Mouse (Mus musculus) bone marrow macrophage, adult 2 months (primary cell): ENCODE results near the gene Rnf151.

Experiments
- CTCF ChIP-seq: IDR thresholded peaks from 2 replicates; pipeline ENCODE4 v1.5.1; 2012; ENCODE audit warnings: low read depth, mild to moderate bottlenecking, low read length, moderate library complexity
- POLR2A ChIP-seq: IDR thresholded peaks from 2 replicates; pipeline ENCODE4 v1.6.1; 2012; ENCODE audit warnings: mild to moderate bottlenecking, low read depth, low read length, borderline replicate concordance

DNA sequence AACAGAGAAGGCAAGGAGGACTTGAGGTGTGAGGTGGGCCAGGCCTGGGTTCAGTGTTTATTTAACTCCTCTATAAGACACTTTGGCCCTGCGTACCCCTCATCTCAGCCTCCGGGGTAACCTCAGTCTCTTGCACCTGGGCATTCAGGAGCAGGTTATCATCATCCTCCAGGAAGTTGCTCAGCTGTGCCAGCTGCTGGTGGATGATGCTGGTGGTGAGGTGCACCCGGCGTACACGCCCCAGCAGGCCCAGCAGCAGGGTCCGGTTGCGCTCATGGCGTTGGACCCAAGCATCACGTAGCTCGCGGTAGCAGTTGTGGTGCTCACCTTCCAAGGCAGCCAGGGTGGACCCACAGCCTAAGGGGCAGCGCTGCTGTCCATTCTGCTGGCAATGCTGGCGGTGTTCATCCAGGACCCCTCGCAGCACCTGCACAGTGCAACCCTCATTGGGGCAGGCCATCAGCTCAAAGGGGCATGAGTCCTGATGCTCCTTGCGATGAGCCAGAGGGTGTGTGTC lies 1.6 kb downstream of the Rnf151 start:
- TF ChIP-seq CTCF (no peak), POLR2A (no peak)
